Mouse (Mus musculus): Measurements from ENCODE around the gene Pygb.

DNA sequence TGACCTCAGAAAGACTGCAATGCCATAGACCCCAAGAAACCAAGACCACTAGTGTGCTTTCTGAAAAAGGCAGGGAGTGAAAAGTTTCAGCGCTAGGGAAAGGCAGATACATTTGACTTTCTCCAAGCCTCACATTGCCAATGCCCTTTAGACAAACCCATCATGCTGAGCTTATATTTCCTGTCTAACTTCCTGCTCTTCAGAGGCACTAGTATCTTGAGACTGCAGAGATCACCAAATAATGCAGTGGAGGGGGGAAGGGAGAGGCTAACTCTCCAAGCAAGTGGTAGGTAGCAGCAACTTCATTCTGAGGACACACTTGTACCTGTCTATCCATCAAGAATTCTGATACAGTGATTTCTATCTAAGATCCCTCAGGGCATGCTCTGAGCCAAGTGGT is 82.9 kb downstream of the Pygb start:
- TF ChIP-seq POLR2A (IDR thresholded peaks at IDR 0.05; ENCODE audit: insufficient read length, low read depth) (no peak), MAX (IDR thresholded peaks at IDR 0.05; ENCODE audit: low read depth) (no peak), USF1 (IDR thresholded peaks at IDR 0.05; ENCODE audit: low read depth) (no peak), CEBPB (IDR thresholded peaks at IDR 0.05; ENCODE audit: insufficient read depth, poor library complexity, severe bottlenecking) (no peak), TCF12 (IDR thresholded peaks at IDR 0.05; ENCODE audit: insufficient read depth, poor library complexity, severe bottlenecking) (no peak), REST (IDR thresholded peaks at IDR 0.05; ENCODE audit: insufficient read depth, insufficient read length) (no peak), E2F4 (IDR thresholded peaks at IDR 0.05; ENCODE audit: insufficient read depth) (no peak)

Measured in myocyte (in vitro differentiated cells).